Mouse (Mus musculus): ENCODE data around the gene Frmd5. TPM values are rescaled to one million over a fixed set of nuclear protein-coding genes. Genes with fewer than 3 reads are reported as not detected.
"Not testable (repeated sequence)": the region's sequence is repeated elsewhere in the genome, so short reads cannot be mapped to it uniquely, and the experiment has no call there.

The Frmd5 gene
- total RNA-seq (2021), result under 1 TPM; 0.16 to 0.26 TPM
- long read RNA-seq, experiment 1, partial matches to known transcripts, result 0 of 1 reads
- long read RNA-seq, experiment 1, other reads (novel, unspliced or antisense), result 1 of 1 reads
- long read RNA-seq, experiment 2, result 0 reads

DNA sequence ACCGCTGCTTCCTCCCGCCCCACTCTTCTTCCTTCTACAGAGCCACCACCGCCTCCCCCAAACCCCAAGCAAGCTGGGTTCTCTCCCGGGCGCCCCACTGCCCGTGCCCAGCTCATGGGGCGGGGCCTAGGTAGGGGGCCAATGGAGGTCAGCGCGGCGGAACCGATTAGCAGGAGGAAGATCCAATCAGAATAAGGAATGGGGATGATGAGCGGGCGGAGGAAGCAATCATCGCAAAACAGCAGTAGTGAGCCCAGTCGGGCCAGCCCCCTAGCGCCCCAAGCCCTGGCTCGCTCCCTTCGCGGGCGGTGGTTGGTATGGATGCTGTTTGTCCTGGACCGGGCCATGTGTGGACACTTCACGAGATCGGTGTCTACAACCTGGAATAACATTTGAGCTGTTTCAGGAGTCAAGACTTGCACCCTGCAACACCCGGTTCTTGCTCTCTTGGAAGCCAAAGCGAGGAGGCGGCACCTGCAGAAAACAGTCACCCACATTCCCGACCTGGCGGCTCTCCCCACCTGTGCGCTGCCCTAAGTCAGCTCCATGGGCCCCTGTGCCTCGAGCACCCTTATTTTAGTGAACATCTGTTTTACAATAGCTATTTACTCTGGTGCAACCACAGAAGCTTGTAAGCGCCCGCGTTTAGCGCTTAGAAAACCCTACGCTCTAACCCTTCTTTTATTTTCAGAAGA lies at the start of gene Frmd5:
Gene Frmd5 (minus strand): TSS at position 129 of the 695 bp plus-strand sequence.
- DNase-seq, result peak; percentile 86

DNA sequence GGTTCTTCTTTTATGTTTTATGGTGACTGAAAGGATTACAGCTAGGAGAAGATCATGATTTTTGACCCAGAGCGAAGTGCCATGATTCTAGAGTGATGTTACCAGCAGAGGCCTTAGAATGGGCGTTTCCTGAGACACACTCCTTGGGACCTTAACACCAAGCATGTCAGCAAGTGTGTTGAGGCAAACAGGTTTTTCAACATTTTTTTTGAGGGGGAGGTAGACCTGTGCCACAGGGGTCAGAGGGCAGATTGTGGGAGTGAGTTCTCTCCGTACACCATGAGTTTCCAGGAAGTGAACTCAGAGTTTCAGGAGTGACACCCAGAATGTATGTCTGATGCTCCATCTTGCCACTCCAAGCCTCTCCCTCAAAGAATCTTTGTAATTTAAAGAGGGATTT lies 47.1 kb upstream of the Frmd5 start:
- no peak for DNase-seq

DNA sequence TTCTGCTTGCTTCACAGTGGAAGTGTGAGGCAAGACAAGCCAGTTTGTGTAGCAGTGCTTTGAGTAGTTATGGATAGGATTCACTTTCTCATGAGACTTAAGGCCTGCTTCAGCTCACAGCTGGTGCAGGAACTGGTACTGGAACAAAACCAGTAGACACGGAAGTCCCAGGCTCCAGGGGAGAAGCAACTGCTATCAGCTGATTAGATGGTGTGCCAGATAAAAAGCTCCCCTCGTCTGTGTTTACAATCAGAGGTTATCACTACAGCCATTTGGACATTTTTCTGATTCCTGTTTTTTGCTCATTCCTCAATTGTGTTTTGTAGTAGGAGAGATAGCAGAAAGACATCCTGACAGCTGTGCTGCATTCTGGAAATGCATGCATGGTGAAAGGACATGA lies 45.2 kb upstream of the Frmd5 start:
- no peak for DNase-seq

DNA sequence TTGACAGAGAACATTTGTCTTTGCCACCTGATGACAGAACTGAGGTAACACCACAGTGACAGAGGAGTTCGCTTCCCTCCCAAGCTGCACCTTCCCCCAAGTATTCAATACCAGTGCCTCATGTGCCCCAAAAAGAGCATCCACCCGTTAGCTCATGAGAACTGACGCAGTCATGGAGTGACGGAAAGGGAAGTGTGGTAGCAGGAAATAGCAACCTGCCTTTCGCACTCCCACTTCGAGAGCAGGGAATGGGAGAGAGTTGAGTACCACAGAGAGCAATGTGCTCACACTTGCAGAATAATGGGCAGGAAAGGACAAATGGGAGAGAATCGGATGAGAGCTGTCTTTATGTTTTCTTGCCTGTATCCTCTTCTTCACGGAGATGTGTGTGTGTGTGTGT lies 39.2 kb upstream of the Frmd5 start:
- no peak for DNase-seq

DNA sequence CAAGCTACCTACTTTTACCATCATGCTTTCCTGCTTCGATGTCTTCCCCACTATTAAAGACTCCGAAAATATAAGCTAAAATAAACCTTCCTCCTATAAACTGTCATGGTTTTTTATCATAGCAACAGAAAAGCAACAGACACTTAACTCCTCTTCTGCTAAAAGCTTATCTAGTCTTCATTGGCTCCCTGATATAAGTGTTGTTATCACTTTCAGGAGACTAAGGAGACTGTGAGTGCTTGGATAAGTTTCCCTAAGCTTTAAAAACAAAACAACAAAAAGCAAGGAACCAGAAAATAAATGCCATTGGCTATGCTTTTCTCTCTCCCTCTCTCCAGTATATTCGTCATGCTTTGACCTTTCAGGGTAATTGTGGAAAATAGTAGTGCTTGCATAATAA lies 35.4 kb upstream of the Frmd5 start:
- DNase-seq, result no peak

DNA sequence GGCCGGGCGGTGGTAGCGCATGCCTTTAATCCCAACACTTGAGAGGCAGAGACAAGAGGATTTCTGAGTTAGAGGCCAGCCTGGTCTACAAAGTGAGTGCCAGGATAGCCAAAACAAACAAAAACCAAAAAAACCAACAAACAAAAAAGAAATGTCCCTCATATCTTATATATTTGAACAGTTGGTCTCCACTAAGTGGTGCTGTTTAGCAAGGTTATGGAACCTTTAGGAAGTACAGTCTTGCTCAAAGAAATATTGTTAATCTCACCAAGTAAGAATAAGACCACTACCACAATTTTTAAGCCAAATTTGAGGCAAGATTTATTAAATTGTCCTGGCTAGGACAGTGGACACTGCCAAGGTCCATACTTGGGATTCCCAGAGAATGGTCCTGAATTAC lies 34.6 kb upstream of the Frmd5 start:
- no peak for DNase-seq

DNA sequence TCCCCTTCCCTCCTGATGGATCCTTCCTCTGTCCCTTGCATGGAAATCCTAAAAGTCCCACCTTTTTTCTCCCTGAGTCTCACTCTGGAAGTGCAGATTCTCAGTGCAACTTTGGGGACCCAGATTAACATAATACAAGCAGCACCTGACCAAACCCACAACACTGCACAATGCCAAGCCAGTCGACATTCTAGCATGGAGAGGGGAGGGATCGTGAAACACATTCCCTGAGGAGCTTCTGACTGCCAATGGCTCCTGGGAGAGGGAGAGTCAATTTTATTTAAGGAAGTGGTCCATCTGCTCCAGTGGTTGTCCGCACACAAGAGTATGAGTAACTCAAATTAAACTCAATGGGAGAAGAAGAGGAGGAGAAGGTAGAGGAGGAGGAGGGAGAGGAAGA lies 28.0 kb upstream of the Frmd5 start:
- DNase-seq, result no peak

DNA sequence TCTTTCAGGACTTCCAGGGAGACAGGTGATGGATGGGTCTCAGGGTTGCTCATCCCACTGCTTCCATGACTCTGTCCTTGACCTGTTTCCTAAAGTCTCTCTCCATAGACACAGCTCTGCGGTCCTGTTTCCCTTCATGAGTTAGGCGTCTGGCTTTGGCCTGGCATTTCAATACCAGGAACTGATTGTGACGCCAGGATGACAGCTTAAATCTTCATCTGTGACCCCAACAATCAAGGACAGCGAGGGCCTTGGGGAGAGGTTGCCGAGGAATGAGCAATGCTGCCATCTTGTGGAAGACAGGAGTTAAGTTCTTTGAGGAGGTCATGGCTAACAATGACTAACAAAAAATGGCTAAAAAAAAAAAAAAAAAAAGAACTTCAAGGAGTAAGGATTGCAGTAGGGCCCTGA lies 25.6 kb upstream of the Frmd5 start:
- peak; percentile 9 for DNase-seq

DNA sequence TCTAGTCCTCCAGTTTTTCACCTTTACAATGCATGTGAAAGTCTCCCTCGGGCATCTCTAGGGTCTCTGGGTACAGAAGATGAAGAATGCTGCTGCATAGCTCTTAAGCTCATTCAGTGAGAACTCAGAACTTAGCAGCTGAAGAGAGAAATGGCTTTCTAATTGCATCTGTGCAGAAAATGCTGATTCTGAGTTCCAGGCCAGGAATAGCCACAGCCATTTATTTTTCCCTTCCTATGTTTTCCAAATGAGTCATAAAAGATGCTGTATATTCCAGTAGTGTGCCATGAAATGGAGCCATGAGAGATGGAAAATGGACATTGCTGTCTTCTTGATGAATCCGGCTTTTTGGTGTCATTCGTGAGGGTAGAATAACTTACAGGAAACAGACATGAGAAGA lies 21.5 kb upstream of the Frmd5 start:
- no peak for DNase-seq

DNA sequence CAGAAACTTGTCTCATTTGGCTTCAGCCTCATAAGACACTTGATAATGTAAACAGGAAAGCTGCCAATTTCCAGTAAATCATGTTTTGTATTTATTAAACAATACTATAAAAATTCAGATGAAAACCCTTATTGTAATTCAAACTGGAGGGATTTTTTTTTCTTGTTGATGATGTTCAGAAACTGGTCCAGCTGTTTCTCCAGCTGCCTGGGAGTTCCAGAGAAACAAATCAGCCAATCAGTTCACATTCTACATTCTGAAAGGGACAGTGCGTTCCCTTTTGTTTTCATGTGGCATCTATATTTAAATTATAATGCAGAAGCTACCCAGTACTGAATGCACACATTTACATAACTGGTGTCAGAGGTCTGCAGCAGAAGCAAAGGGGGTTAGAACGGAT lies 19.3 kb upstream of the Frmd5 start:
- no peak for DNase-seq

DNA sequence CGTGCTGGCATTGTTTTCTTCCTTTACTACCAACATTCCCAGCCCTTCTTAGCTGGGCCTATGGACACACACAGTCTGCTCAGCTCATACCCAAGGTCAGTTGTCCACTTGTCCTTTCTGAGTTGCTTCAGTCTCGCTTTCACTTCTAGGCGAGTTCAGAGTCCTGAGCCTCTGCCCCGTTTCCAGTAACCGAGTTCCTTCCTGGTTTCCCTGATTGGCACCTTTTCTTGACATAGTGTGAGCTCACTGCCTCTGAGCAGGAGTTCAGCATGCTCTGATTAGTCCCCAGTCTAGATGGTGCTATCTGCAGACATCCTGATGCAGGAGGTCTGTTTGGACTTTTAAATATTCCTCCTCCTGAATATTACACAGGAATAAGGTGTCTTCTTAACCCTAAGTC lies 17.8 kb upstream of the Frmd5 start:
- DNase-seq, result no peak

DNA sequence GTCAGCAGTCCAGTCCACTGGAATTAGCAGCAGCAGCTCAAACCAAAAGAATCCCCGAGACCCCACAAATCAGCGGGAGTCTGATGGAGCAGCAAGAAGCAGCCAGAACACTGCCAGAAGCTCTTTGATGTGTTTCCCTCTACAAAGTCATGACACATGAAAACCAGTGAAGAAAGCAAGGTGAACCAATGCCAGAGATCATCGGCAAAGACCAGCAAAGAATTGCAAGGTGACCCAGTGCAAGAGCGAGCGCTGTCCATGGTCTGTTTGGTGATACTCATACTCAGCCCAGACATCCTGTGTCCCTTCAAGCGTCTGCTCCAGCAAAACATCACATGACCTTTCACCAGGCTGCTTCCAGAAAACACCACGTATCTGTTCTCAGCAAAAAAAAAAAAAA lies 14.9 kb upstream of the Frmd5 start:
- no peak for DNase-seq

DNA sequence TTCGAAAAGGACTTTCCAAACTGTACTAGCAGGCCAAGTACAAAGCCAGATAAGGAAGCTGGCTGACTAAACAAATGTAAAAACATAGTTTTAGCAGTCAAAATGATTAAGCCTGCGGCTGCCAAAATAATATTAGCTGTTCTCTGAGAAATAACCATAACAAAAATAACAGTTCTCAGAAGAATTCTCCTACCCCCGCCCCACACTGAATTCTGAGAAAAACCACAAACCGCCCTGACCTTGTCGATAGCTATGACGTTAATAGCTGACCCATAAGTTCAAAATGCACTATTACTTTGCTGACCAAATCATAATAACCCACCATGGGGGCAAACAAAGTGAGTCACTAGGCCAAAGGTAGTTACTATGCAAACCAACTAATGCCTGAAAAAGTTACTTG lies 4.0 kb upstream of the Frmd5 start:
- DNase-seq, result not testable (repeated sequence)

DNA sequence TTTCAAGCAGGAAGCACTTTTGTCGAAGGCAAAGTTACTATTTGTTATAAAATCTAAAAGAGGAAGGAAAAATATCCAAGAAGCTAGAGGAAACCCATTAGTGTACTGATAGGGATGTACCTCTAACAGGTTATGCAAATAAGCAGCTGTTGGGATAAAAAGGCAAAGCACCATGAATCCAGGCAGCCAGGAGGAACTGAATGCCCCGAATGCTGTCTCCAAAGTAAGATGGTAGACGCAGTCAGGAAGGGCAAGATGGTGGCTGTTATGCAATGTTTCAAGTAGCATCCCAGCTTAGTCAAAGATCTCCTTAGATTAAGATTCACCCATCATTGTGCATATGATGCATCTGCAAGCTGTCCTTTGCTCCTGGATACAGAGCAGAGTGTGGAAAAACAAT lies 2.2 kb upstream of the Frmd5 start:
- no peak for DNase-seq

DNA sequence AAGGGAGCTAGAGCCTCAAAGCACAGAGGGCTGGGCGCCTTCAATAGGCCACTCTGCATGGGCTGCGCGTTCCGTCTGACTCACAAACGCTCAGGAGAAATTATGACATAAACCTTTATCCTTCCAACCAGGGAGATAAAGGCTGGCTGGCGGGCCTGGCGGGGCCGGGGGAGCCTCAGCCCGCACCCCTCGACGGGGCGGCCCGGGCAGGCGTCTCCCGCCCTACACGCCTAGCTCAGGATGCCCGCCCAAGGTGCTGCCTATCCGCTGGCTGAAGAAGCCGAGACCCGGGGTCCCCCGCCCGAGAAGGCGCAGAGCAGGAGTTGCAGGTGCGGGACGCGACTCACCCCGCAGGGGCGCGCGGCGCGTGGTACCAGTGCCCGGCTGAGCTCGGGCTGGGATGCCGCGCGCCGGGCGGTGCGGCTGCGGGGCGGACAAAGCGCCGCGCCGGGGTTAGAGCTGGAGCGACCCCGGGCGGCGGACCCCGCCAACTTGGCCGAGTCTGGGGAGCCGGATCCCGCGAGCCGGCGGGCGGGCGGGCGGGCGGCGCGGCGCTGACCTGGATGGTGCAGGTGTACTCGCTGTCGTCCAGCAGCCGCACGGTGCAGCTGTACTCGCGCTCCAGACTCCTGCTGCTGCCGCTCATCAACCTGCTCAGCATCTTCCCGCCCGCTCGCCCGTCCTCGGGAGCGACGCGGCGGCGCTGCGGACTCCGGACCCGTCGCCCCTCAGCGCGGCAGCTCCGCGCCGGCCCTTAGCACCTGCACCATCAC lies 530 bp downstream of the Frmd5 start:
- no peak for DNase-seq

DNA sequence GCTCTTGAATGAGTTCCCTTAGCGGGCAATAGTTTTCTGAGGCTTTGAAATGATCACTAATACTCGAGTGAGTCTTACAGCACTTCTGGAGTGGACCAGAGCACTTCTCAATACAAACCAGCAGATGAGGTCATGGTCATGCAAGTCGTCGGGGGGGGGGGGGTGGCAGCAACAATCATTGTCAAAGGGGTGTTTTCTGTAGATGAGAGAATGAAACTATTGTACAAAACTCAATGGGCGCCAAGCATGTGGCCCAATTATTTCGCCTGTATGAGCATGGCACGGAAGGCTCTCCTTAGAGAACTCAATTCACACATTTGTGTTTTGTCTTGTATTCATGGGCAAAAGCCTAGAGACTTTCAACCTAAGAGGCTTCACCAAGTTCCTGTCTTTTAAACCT lies 7.8 kb downstream of the Frmd5 start:
- no peak for DNase-seq

DNA sequence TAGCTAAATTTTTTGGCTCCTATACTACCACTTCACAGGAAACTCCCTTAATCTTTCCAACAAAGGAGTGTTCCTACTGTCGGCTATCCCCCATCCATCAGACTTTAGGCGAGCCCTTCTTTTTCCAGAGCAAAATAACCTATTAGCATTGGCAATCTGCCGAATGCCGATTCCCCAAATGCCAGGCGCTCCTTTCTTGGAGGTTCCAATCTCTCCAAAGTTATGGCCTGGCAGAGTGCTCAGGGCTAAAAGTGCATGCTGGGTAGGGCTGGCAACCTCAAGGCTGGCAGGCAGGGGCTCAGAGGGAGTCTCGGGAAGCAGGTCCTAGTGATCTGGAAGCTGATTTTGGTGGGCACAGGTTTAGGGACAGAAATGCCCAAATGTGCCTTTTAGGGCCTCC lies 10.9 kb downstream of the Frmd5 start:
- no peak for DNase-seq

DNA sequence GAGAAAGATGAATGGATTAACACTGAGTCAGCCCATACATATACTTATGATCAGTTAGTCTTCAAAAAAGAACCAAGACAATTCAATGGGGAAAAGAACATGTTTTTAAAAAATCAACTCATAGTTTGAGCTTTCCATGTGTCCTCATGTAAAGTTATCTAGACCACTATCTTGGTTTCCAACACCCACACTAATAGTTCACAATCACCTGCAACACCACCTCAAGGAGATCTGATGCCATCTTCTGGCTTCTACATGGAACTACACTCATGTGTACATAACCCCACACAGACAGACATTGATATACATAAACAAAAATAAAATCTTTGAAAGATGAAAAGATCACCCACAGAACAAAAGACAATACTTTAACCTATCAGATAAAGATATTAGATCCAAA lies 17.1 kb downstream of the Frmd5 start:
- DNase-seq, result no peak

DNA sequence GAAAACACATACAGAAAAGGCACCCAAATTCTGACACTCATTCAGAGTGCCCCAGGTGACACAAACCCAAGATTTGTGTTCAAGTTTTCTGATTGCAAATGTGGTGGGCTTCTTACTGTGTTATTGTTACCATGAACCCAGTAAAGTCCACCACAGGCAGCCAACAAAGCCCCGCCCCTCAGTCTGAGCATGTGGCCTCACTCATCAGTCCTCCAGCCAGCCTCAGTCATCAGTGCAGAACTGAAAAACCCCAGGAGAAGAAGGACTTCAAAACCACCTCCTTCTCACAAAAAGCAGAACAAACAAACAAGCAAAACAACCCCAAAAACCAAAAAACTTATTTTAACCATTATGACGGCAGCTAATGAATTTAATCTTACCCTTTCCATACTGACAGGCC lies 18.5 kb downstream of the Frmd5 start:
- no peak for DNase-seq

DNA sequence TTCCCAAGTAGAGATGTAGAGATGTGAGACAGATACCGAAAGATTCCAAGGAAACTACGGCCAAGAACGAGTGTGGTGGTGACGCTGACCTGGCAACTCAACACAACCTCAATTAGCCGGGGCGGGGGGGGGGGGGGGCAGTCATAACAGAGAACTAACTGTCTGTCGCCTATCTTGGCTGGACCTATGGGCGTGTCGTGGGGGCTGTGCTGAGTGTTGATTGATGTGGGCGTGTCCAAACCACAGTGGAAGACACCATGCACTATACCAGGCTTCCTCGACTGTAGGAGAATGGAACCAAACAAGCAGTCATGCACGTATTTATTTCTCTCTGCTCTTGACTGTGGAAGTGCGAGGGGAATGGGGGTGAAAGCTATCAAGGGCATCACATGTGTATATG lies 19.1 kb downstream of the Frmd5 start:
- no peak for DNase-seq

DNA sequence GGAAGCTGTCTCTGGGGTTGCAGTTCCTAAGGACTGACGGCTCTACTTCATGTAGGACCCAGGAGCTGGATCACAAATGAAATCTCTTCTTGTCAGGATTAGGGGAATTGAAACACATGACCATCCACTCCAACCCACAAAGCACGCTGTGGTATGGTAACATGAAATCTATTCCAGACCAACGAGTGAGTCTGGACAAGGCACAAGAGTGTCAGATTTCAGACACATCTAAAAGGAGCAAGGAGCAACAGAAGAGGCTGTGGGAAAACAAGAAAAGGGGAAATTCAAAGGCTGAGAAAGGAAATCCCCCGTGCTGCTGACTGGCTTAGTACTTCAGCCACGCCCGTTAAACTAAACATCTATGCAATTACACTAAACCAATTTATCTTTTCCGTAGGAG lies 19.6 kb downstream of the Frmd5 start:
- no peak for DNase-seq

DNA sequence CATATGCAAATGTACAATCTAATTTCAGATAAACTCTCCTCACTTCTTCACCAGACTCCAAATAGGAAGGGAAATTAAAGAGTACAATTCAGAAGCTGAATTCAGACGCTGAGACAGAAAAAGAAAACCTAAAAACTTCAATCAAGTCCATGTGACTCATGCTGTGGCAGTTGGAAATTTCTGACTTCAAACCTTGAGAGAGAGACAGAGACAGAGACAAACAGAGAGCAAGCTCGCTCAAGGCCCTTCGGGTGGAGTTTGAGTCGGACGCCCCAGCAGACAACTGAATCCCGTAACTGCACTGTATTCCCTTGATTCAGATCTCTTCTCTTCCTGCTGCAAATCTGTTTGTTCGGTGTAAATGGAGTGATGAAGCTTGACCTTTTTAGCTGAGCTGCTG lies 30.7 kb downstream of the Frmd5 start:
- DNase-seq, result no peak

DNA sequence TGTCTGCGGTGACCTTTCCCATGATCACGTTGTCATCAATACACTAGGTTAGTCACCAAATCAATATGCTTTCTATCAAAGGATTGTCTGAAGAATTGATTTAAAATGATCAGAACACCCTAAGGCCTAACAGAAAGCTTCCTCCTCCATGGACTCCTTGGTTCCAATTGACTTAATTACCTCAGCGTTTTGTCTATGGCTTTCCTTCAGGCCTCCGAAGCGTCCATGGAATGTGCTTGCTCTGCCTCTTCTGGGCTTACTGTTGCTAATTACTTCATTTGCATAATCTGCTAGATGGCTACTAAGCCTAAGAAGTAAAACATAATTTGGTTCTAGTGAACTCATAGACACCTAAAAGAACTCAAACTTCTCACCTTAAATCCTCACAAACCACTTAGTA lies 42.0 kb downstream of the Frmd5 start:
- no peak for DNase-seq

DNA sequence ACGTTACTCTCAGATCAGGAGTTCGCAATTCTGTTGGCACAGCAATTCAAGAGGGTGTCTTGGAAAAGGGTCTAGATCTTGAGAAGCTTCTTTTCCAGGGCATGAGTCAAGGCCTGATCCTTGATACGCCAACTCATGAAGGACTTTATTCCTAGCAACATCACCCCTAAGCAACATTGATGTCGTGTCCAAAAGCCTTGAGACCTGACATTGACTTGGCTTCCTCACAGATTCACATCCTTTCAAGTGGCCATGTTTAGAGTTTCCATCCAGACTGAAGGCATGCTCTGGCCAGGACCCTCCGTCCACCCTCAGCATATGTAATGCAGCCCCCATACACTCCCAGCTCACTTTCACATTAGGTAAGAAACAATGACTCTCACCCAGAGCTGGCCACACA lies 45.0 kb downstream of the Frmd5 start:
- no peak for DNase-seq
